Mouse (Mus musculus) liver, adult 2 months (tissue): Measurements from ENCODE around the gene Kctd20. TPM values are rescaled to one million over a fixed set of nuclear protein-coding genes. Genes with fewer than 3 reads are reported as not detected.
A peak's percentile ranks its signal among the peaks of the same experiment; 100 is the strongest.

Experiments
- DNase-seq: peaks from one replicate; pipeline ENCODE4 v3.0.0-alpha.2; 2011; ENCODE audit warnings: low read depth, low spot score; ENCODE audit errors: extremely low read depth
- H3K27ac ChIP-seq: fragments of 200-500 bp; replicated peaks from 2 replicates; pipeline ENCODE4 v1.5.1; 2012; ENCODE audit warnings: low read depth, mild to moderate bottlenecking, control low read depth, inconsistent platforms, low read length; ENCODE audit not compliant: insufficient read depth
- H3K27me3 ChIP-seq: fragments of 200-500 bp; 2 replicates; pipeline ENCODE4 v1.6.1; 2012; ENCODE audit warnings: mild to moderate bottlenecking, moderate library complexity, low read length, inconsistent platforms; ENCODE audit not compliant: control insufficient read depth, insufficient read depth
- H3K36me3 ChIP-seq: fragments of 200-500 bp; 2 replicates; pipeline ENCODE4 v1.6.1; 2012; ENCODE audit warnings: low read length, inconsistent platforms; ENCODE audit not compliant: control insufficient read depth, insufficient read depth
- H3K4me1 ChIP-seq: fragments of 200-500 bp; 2 replicates; pipeline ENCODE4 v1.6.1; 2011; ENCODE audit warnings: low read length; ENCODE audit not compliant: control insufficient read depth, insufficient read depth
- H3K4me3 ChIP-seq: fragments of 200-500 bp; 2 replicates; pipeline ENCODE4 v1.5.1; 2011; ENCODE audit warnings: low read depth, mild to moderate bottlenecking, control low read depth, low read length, moderate library complexity; ENCODE audit not compliant: insufficient read depth
- H3K79me2 ChIP-seq: fragments of 200-500 bp; 2 replicates; pipeline ENCODE4 v1.6.1; 2012; ENCODE audit warnings: inconsistent platforms, mild to moderate bottlenecking, low read length, moderate library complexity; ENCODE audit not compliant: control insufficient read depth, insufficient read depth
- H3K9ac ChIP-seq: fragments of 200-500 bp; 2 replicates; pipeline ENCODE4 v1.6.1; 2012; ENCODE audit warnings: low read depth, mild to moderate bottlenecking, control low read depth, inconsistent platforms, low read length
- CTCF ChIP-seq: fragments of 200-500 bp; IDR thresholded peaks from 2 replicates; pipeline ENCODE4 v1.5.1; 2011; ENCODE audit warnings: low read depth, low read length, control low read depth
- POLR2A ChIP-seq: fragments of 200-500 bp; IDR thresholded peaks from 2 replicates; pipeline ENCODE4 v1.6.1; 2011; ENCODE audit warnings: low read length, control low read depth; ENCODE audit not compliant: insufficient read depth; ENCODE audit errors: extremely low read depth
- WGBS: fragments of 180-500 bp; shearing (Covaris S2); methylation state at CpG from one replicate; pipeline ENCODE4 v1.1.7; 2018; 5-methylcytosine and 5-hydroxymethylcytosine counted together
- polyA plus RNA-seq: library from polyadenylated mRNA; depleted of rRNA; stranded (reverse); fragments of >200 nt; gene quantifications from 2 replicates; pipeline ENCODE4 v1.2.3, GENCODE M21; 2012
- total RNA-seq: library from RNA; depleted of rRNA; stranded (reverse); fragments of >200 nt; gene quantifications from 2 replicates; pipeline ENCODE4 v1.2.3, GENCODE M21; 2014

The Kctd20 gene
- total and polyA plus RNA-seq, 2 experiments = 17.9 to 24.0 TPM

GRCm38 (mm10) chr17:28961596-28961995 is 9.8 kb downstream of the Kctd20 start:
- Histone ChIP-seq H3K27ac (peak overlapping the region; percentile 61), H3K36me3 (peaks cover 21% of the 10 kb centered on the region), H3K79me2 (peaks cover 18% of the 10 kb centered on the region; the same call in 1 of the 2 replicates), H3K4me1 (peaks cover 22% of the 10 kb centered on the region), H3K9ac (no peak overlapping the region), H3K4me3 (no peak overlapping the region), H3K27me3 (no peaks in the 10 kb centered on the region)
- WGBS = 30% methylated on average over 10 of the region's 10 CpGs
- TF ChIP-seq CTCF (no peak), POLR2A (no peak)
- peak; percentile 90 for DNase-seq

- DNase-seq = no peak
- Histone ChIP-seq H3K79me2 (peaks cover 5% of the 10 kb centered on the region; the same call in 1 of the 2 replicates), H3K27ac (no peak overlapping the region), H3K27me3 (no peaks in the 10 kb centered on the region), H3K4me3 (no peak overlapping the region), H3K4me1 (peaks cover 7% of the 10 kb centered on the region), H3K36me3 (peaks cover 36% of the 10 kb centered on the region), H3K9ac (no peak overlapping the region)
- TF ChIP-seq POLR2A (no peak), CTCF (no peak)
- 72% methylated on average over 11 of the region's 11 CpGs for WGBS
These were observed 15.4 kb downstream of the Kctd20 start for GRCm38 (mm10) chr17:28967021-28967610.

- peak overlapping the region; percentile 81 for H3K27ac ChIP-seq
- H3K9ac ChIP-seq = no peak overlapping the region
- peaks cover 46% of the 10 kb centered on the region for H3K36me3 ChIP-seq
- H3K4me3 ChIP-seq = no peak overlapping the region
- TF ChIP-seq CTCF (no peak), POLR2A (no peak)
- DNase-seq = peak; percentile 85
- no peaks in the 10 kb centered on the region for H3K79me2 ChIP-seq
- H3K4me1 ChIP-seq = peaks cover 5% of the 10 kb centered on the region
- H3K27me3 ChIP-seq = no peaks in the 10 kb centered on the region
These were observed 18.4 kb downstream of the Kctd20 start for GRCm38 (mm10) chr17:28970122-28970521.

GRCm38 (mm10) chr17:28979091-28979490 is 27.3 kb downstream of the Kctd20 start:
- no peak for TF ChIP-seq CTCF
- no peak for TF ChIP-seq POLR2A
- Histone ChIP-seq H3K79me2 (no peaks in the 10 kb centered on the region), H3K4me1 (peaks cover 7% of the 10 kb centered on the region), H3K27me3 (no peaks in the 10 kb centered on the region), H3K4me3 (no peak overlapping the region), H3K27ac (peak overlapping the region; percentile 56), H3K9ac (no peak overlapping the region), H3K36me3 (peaks cover 37% of the 10 kb centered on the region)
- DNase-seq = peak; percentile 86
- 40% methylated on average over 4 of the region's 4 CpGs for WGBS

- Histone ChIP-seq H3K36me3 (peaks cover 30% of the 10 kb centered on the region), H3K79me2 (no peaks in the 10 kb centered on the region), H3K4me1 (peaks cover 7% of the 10 kb centered on the region), H3K27ac (no peak overlapping the region), H3K4me3 (no peak overlapping the region), H3K27me3 (no peaks in the 10 kb centered on the region), H3K9ac (no peak overlapping the region)
- DNase-seq = no peak
- 91% methylated on average over 4 of the region's 4 CpGs for WGBS
- no peak for TF ChIP-seq CTCF
- TF ChIP-seq POLR2A = no peak
These were observed 29.3 kb downstream of the Kctd20 start for GRCm38 (mm10) chr17:28981081-28981480.

GRCm38 (mm10) chr17:28982591-28982990 is 30.8 kb downstream of the Kctd20 start:
- H3K9ac ChIP-seq = no peak overlapping the region
- H3K27me3 ChIP-seq = no peaks in the 10 kb centered on the region
- H3K27ac ChIP-seq = no peak overlapping the region
- 35% methylated on average over 4 of the region's 4 CpGs for WGBS
- TF ChIP-seq CTCF = no peak
- TF ChIP-seq POLR2A = no peak
- H3K4me3 ChIP-seq = no peak overlapping the region
- no peaks in the 10 kb centered on the region for H3K79me2 ChIP-seq
- H3K4me1 ChIP-seq = peaks cover 7% of the 10 kb centered on the region
- DNase-seq = no peak
- H3K36me3 ChIP-seq = peaks cover 30% of the 10 kb centered on the region
